Mouse (Mus musculus) ES-Bruce4 (cell line): ENCODE results near the gene Med11. TPM values are rescaled to one million over a fixed set of nuclear protein-coding genes. Genes with fewer than 3 reads are reported as not detected.

Experiments
- H3K27ac ChIP-seq: 2 replicates; pipeline ENCODE4 v1.5.1; 2012; ENCODE audit warnings: low read length, inconsistent platforms; ENCODE audit not compliant: insufficient read depth
- H3K27me3 ChIP-seq: 2 replicates; pipeline ENCODE4 v1.6.1; 2012; ENCODE audit warnings: mild to moderate bottlenecking, low read length, inconsistent platforms; ENCODE audit not compliant: control insufficient read depth, poor library complexity, insufficient read depth, severe bottlenecking
- H3K36me3 ChIP-seq: 2 replicates; pipeline ENCODE4 v1.6.1; 2012; ENCODE audit warnings: inconsistent platforms, mild to moderate bottlenecking, low read length, moderate library complexity; ENCODE audit not compliant: control insufficient read depth, poor library complexity, insufficient read depth, severe bottlenecking
- H3K4me1 ChIP-seq: one replicate; pipeline ENCODE4 v1.8.1; 2011; ENCODE audit warnings: low read length; ENCODE audit not compliant: control insufficient read depth, insufficient read depth
- H3K4me3 ChIP-seq: 2 replicates; pipeline ENCODE4 v1.5.1; 2011; ENCODE audit warnings: low read depth, mild to moderate bottlenecking, low read length
- H3K9ac ChIP-seq: 2 replicates; pipeline ENCODE4 v1.6.1; 2012; ENCODE audit warnings: low read depth, mild to moderate bottlenecking, inconsistent platforms; ENCODE audit not compliant: poor library complexity, severe bottlenecking
- H3K9me3 ChIP-seq: replicated peaks from 2 replicates; pipeline ENCODE4 v1.6.1; 2012; ENCODE audit warnings: mild to moderate bottlenecking, low read length, inconsistent platforms; ENCODE audit not compliant: control insufficient read depth, poor library complexity, insufficient read depth, severe bottlenecking
- CTCF ChIP-seq: IDR thresholded peaks from one replicate; pipeline ENCODE4 v1.8.1; 2011; ENCODE audit warnings: low read depth, low read length
- EP300 ChIP-seq: IDR thresholded peaks from 2 replicates; pipeline ENCODE4 v1.6.1; 2011; ENCODE audit warnings: low read depth, low read length; ENCODE audit not compliant: insufficient read depth
- POLR2A ChIP-seq: IDR thresholded peaks from one replicate; pipeline ENCODE4 v1.8.1; 2011; ENCODE audit warnings: low read length; ENCODE audit not compliant: insufficient read depth
- polyA plus RNA-seq: library from polyadenylated mRNA; stranded (reverse); fragments of >200 nt; gene quantifications from 2 replicates; pipeline ENCODE4 v1.2.4, GENCODE M21; 2011; ENCODE audit warnings: low read depth; ENCODE audit not compliant: missing spikeins, insufficient read depth, insufficient read length

The Med11 gene
- polyA plus RNA-seq = 26.9 and 32.1 TPM in 2 replicates

DNA sequence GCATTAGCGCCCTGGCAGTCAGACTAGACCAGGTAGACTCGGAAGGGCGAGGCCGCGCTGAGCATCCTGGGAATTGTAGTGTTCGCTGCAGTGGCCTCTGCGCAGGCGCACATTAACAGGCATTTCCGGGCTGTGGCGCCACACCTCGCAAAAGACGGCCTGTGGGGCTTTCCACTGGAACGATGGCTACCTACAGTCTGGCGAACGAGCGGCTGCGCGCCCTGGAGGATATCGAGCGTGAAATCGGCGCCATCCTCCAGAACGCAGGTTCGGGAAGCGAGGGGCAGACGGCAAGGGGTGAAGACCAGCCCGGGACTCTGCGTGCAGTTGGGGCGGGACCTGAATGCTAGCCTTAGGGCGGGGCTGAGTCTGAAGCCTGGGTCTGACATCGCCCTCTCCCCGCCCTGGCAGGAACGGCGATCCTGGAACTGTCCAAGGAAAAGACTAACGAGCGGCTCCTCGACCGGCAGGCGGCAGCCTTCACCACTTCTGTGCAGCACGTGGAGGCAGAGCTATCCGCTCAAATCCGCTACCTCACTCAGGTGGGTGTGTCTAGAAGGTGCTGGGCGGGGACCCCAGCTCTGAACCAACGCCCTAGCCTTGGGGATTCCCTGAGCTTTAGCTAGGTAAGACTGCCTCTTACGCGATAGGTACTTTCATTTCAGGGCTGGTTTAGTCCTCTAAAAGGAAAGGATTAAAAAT is at the start of gene Med11:
Gene Med11, plus strand, starts transcription at position 123 of the 702 bp plus-strand sequence.
- Histone ChIP-seq H3K4me3 (peak within 1 kb of the TSS; percentile 81), H3K27ac (peak within 1 kb of the TSS; percentile 39), H3K4me1 (no peaks in the 10 kb centered on the region), H3K36me3 (peaks cover 10% of the 10 kb centered on the region), H3K9ac (peak within 1 kb of the TSS; percentile 42), H3K27me3 (no peaks in the 10 kb centered on the region), H3K9me3 (no peaks in the 10 kb centered on the region)
- peak; percentile 74; the same call in 1 of the 2 replicates for TF ChIP-seq EP300
- TF ChIP-seq POLR2A = no peak
- peak; percentile 83 for TF ChIP-seq CTCF

DNA sequence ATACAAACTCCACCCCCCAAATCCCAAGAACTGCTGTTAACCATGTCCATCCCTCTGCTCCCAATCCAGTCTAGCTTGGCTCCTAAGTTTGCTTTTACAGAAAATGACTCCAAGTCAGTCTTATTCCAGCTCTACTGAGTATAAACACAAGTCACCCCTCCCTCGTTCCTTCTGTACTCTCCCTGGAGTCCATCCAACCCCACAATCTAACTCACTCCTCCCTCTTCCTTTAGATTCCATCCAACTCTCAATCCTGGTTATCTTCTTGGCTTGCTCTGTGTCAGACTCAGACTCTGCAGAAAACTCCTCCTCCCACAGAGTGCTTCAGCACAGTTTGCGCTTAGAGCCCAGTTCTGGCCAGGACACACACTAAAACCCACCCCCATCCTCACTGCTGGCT is 48.1 kb upstream of the Med11 start:
- Histone ChIP-seq H3K9ac (no peak overlapping the region), H3K36me3 (peaks cover 81% of the 10 kb centered on the region)

DNA sequence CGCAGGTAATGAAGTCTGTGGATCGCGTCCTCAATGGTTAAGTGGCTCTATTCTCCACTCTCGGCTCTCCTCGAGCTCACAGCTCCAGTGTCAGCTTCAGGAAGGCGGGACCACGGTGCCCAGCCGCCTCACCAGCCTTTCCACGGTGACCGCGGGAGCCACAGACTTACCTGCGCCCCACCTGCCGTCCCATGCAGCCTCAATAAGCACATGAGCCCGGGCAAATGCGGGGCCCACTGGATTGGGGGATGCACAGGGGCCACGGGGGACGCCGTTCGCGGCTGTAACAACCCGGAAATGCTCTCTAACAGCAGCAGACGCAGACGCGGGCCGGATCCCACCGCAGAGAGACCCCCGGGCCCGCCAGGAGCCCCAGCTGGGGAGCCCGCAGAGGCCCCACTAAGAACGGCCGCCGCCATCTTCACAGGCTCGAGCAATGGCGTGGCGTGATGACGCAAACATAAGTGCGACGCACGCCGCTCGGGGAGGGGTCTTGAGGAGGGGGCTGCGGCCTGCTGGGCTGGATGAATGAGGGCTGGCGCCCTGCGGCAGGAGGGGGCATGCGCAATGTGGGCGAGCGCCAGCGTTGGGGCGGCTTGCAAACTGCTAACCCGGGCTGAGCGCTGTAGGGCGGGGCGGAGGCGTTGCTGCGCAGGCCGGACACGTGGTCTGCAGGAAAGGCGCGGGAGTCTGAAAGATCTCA is 42.0 kb upstream of the Med11 start, which contains the start of gene Pelp1:
Gene Pelp1, minus strand, starts transcription at position 438 of the 703 bp plus-strand sequence.
- peak within 1 kb of the TSS; percentile 88 for H3K27ac ChIP-seq
- peak within 1 kb of the TSS; percentile 85 for H3K9ac ChIP-seq
- TF ChIP-seq CTCF (no peak), POLR2A (no peak), EP300 (peak; percentile 67; the same call in 1 of the 2 replicates)
- H3K9me3 ChIP-seq = no peaks in the 10 kb centered on the region
- peaks cover 2% of the 10 kb centered on the region for H3K4me1 ChIP-seq
- H3K27me3 ChIP-seq = no peaks in the 10 kb centered on the region
- H3K36me3 ChIP-seq = peaks cover 24% of the 10 kb centered on the region
- H3K4me3 ChIP-seq = peak within 1 kb of the TSS; percentile 88

More for the DNA sequence above, 48.1 kb upstream of the Med11 start:
- no peak overlapping the region for H3K27ac ChIP-seq
- no peaks in the 10 kb centered on the region for H3K9me3 ChIP-seq
- no peak for TF ChIP-seq EP300
- TF ChIP-seq CTCF = no peak
- no peak for TF ChIP-seq POLR2A
- no peaks in the 10 kb centered on the region for H3K27me3 ChIP-seq
- H3K4me3 ChIP-seq = no peak overlapping the region
- H3K4me1 ChIP-seq = peaks cover 2% of the 10 kb centered on the region

DNA sequence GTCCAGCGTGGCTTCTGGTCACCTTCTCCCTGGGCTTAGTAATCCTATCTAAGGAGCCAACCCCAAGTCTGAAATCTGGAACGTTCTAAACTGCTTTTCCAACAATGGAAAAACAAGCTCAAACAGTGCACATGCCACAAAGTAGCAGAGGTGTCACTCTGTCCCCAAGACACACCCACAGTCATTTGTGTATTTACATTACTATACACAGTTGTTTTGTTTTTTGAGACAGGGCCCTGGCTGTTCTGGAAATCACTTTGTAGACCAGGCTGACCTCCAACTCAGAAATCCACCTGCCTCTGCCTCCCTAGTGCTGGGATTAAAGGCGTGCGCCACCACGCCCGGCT is 41.4 kb upstream of the Med11 start:
- Histone ChIP-seq H3K4me1 (peaks cover 2% of the 10 kb centered on the region), H3K9ac (peak overlapping the region; percentile 6; the same call in 1 of the 2 replicates), H3K36me3 (peaks cover 20% of the 10 kb centered on the region), H3K9me3 (no peaks in the 10 kb centered on the region), H3K27ac (peak overlapping the region; percentile 88), H3K27me3 (no peaks in the 10 kb centered on the region), H3K4me3 (no peak overlapping the region)
- TF ChIP-seq POLR2A (no peak), CTCF (no peak), EP300 (no peak)

DNA sequence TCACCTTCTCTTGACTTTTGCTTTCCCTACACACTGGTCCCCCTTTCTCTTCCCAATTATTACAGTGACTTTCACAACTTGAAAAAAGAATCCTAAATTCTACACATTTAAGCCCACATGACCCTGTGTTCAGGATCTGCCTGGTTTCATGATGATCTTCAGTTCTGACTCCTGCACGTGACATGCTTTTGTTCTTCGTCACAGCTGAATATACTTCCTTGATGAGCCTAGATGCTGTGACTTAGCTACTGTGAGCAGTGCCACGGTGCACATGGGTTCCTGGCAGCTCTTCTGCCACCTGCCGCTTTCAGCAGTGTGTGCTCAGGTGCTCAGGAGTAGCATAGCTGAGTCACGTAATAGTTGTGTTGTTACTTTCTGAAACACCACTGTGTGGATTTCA is 39.1 kb upstream of the Med11 start:
- H3K9me3 ChIP-seq = no peaks in the 10 kb centered on the region
- no peak overlapping the region for H3K4me3 ChIP-seq
- H3K9ac ChIP-seq = no peak overlapping the region
- H3K27ac ChIP-seq = no peak overlapping the region
- H3K36me3 ChIP-seq = peaks cover 3% of the 10 kb centered on the region; the same call in 1 of the 2 replicates
- no peaks in the 10 kb centered on the region for H3K27me3 ChIP-seq
- TF ChIP-seq CTCF (no peak), POLR2A (no peak), EP300 (no peak)
- peaks cover 2% of the 10 kb centered on the region for H3K4me1 ChIP-seq
